Mouse (Mus musculus) cerebellum, postnatal 10 days (tissue): ENCODE results near the gene Gdi2.
A peak's percentile ranks its signal among the peaks of the same experiment; 100 is the strongest.
"Not testable (repeated sequence)": the region's sequence is repeated elsewhere in the genome, so short reads cannot be mapped to it uniquely, and the experiment has no call there.

Source experiments
- DNase-seq, 2 experiments: peaks; one replicate each; pipeline ENCODE4 v3.0.0; 2021; ENCODE audit warnings: mixed read lengths in 2 of 2

Gene Gdi2

DNA sequence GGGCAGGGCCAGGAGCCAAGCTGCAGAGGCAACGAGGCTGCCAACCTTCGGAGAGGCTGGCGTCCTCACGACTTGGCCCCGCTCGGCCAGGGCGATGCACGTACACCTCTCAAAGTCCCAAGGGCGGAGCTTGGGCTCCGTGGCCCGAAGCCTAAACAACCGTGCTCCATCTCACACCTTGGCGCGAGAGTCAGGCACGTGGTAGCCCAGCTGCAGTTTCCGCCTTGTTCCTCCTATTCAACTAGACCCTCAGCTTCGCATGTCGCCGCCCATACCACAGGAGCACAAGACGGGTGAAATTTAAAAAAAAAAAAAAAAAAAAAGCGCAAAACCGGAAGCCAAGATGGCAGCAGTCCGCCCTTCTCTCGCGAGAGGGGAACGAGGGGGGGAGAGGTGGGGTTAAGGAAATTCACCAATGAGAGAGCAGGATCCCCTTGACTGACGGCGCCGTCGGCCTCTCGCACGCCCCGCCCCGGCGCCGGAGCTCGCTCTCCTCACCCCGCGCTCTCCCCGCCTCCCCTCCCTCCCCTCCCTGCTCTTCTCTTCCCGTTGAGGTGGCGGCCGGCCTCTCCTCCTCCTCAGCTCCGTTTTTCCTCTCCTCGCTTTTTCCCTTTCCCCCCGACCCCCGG lies at the start of gene Gdi2:
Gene Gdi2 (plus strand): TSS at position 470 of the 629 bp plus-strand sequence.
- DNase-seq, result peak; percentile 98 to 99

DNA sequence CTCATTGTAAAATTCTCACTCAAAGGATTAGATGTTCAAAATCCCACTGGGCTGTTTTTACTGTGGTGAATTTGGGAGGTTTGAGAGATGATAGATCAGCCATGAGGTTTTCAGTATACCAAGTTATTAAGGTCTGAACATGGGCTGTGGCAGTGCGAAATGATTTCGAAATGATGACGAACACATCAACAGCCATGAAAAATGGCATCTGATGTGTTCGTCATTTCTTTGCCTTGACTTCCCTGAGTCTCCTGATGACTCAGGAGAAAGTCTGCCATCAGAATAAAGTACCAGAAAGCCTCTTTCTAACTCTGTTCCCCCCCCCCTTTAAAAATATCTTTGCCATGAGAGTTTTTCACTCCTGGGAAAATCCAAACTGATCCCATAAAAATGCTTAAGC lies 42.3 kb upstream of the Gdi2 start:
- DNase-seq, result no peak

DNA sequence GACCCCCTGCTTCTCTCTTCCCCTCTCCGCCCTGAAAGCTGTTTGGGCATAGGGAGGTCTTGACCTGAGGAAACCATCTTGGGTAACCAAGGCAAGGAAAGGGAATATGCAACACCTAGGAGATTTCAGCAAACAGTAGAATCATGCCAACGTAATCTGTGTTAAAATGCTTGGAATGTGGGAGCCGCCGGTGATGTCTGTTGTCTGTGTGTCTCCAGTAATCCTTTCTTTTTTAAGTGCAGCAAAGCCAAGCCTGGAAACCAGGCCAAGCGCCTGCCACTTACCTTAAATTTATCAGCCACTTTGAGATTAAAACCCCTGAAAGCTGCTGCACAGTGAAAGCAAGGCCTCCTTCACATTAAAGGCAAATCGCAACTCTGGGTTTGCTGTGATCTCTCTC lies 36.8 kb upstream of the Gdi2 start:
- DNase-seq, result not testable (repeated sequence)

DNA sequence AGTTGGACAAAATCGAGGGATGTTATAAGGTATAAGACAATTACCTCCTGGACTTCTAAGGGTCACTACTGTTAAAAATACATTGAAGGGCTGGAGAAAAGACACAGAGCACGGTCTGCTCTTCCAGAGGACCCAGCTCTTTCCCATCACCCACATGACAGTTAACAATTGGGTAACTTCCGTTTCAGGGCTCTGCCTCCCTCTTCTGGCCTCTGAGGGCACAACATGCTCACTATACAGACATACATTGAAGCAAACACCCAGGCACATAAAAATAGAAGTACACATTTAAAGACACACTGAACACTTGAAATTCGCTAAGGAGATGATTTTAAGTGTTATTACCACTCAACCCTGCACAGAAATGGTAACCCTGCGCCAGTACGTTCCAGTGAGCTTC lies 22.5 kb upstream of the Gdi2 start:
- peak; percentile 20 to 21 for DNase-seq

DNA sequence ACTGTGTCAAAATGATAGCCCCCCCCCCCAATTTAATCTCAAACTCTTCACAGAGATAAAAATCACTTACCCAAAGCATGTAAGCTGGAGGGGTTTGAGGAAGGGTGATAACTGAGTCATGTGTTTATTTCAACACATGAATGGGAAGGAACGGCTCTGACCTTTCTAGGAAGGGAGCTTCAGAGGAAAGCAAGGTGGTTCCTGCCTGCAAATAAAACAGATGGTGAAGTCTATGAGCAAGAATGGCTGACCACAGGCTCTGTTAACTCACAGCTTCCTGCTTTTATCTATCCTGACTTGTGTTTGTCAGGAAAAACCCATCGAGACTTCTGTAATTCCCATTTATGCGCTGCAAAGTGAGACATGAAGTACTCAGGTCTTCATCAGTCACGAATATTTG lies 18.5 kb upstream of the Gdi2 start:
- not testable (repeated sequence) for DNase-seq

DNA sequence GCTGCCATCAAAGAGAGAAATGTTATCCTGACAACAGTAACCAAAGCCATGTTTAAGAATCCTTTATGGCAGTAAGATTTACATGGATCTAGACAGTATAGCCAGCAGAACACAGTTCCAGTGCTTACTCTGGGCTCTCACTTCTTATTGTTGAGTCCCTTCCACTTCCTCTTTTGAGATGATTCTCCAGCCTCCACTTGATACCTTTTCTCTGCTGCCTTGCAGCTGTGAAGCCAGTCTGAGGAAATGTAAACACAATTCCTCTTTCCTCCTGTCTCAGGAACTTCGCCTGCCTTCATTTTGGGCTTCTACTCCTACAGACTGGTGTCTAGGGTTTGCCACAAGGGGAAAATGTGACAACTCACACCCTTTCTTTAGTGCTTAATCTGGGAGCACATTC lies 17.9 kb upstream of the Gdi2 start:
- not testable (repeated sequence) for DNase-seq

DNA sequence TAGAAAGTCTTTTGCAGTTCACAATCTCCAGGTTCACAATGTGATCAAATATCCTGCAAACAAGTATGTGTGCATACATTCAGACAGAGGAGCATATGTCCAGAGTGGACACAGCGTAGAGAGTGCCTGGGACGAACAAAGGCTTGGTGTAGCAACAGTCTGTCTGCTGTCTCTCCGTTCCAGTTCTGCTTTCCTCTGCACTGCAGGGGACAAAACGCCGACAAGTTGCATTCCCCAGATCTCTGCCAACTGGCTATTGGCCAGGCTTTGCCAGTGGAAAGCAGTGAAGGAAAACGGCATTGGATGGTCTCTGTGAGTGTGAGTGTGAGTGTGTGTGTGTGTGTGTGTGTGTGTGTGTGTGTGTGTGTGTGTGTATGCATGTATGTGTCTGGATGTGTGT lies 14.4 kb upstream of the Gdi2 start:
- DNase-seq, result peak; percentile 68 to 75

DNA sequence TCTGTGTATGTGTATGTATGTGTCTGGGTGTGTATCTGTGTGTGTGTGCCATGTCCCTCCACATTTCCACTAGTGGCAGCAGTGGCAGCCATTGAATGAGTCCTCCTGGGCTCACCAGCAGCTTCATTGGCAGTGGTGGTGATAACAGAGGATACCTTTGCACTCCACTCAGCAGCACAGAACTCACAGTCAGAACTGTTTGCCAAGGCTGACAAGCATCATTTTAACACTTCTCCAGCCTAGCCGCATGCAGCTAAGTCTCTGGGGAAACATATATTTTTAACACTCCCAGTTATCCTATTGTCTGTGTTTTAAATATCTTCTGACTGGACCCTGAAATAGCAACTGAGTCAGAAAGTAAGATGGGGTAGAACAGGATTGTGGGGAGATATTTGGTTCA lies 13.9 kb upstream of the Gdi2 start:
- no peak for DNase-seq

DNA sequence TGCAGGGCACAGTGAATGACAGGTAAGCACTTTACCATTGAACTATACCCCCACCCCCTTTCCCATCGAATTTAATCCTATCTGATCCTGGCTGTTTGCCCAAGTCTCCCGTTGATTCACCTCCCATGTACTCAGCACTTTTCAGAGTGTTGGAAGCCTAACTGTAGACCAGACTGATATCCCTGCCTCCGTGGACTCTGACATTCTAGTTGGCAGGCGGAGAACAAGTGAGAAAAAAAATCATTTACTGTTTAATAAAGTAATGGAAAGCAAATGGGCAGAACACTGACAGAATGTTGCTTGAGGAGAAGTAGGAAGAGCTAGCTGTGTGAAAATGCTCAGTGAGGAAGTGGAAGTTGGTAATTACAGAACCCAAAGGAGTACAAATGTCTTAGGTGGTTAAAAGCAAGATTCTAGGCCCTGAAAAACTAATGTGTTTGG lies 12.2 kb upstream of the Gdi2 start:
- DNase-seq, result peak; percentile 43 to 62

DNA sequence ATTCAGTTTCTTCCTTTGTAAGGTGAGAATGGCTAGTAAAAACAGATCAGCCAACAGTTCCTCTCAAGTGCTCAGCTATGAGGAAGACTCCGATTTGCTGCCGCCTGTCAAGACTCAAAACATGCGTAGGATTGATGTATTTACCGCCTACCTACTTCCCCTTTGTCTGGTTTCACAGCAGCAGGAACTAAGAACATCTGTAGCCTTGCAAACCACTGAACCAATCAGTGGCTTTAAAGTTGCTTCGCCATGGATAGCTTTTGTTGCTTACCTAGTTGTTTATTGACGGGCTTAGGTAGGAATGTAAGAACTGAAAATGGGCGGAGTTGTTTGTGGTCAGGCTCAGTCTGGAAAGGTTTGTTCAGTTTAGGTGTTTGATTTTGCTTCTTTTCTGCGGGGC lies 11.5 kb upstream of the Gdi2 start:
- no peak for DNase-seq

DNA sequence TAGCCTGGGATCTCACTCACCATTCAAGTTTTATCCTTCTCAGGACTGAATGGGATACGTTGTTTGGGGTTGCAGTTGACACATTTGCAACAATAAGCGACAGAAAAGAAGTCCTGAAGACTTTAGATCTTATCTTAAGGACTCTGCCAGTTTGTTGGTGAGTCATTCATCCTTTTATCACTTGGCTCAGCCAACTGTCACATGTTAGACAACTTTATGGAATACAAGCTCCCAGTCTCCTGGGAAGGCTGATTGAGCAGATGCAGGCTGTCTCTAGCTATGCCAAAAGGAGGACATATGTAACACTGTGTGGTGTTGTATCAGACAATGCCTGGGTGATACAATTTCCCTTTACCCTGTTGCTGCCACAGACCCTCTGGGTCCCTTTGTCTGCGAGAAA lies 7.4 kb upstream of the Gdi2 start:
- no peak for DNase-seq

DNA sequence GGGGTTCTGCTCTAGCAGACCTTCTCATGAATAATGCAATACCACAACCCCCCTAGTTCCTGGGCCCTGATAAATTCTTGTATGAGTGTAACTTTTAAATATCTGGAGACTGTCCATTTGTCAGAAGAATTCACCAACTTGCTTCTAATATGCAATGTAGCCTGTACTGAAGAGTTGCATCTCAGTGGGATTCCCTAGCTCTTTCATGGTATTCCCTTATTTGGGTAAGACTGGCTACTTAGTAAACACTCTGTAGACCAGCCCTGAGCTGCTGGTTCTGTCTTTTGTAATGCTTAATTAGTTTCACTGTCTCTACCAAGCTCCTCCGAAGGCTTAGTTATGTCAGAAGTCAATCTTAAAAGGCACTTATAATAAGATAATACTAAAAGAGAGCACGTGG lies 6.7 kb upstream of the Gdi2 start:
- not testable (repeated sequence) for DNase-seq

DNA sequence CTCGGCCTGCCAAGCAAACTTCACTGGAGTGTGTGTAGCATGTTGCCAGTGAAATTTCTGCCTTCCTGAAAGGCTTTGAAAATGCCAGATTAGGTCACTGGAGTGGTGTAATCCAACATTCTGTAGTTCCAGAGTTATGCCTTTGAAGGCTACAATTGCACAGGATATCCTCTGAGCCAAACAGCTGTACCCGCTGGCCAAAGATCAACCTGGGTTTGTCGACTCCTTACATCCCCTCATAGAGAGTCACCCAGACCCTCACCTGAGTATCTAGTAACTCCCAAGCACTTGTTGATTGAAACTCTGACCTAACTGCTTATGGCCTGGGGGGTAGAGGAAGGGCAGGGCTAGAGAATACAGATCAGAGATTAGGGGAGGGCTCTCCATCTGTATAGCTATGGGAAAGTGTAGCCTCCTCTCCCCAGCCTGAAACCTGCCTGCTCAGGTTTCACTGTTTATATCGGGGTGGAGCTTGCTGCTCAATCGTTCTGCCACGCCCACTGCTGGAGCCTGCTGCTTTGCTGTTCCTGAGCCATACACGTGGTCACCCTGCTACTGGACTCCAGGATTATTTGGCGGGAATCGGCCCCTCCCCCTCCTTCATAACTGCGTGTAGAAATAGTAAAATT lies 6.1 kb upstream of the Gdi2 start:
- DNase-seq, result no peak

DNA sequence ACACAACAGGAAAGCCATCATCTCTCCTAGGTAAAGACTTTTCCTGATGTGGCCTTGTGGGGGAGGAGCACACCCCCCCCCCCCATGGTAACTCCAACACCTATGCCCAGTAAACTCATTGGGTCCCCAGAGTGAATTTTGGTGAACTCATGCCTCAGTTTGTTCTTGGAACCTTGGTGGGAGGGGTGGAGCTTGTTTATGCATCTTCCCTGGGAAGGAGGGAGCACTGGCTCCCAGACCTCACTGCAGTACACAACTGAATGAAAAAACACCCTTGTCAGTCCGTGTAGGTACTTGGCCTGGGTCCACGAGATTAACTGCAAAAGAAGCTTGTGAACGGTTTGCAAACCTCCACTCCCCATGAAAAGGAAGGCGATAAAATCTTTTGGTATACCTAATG lies 5.4 kb upstream of the Gdi2 start:
- no peak for DNase-seq

DNA sequence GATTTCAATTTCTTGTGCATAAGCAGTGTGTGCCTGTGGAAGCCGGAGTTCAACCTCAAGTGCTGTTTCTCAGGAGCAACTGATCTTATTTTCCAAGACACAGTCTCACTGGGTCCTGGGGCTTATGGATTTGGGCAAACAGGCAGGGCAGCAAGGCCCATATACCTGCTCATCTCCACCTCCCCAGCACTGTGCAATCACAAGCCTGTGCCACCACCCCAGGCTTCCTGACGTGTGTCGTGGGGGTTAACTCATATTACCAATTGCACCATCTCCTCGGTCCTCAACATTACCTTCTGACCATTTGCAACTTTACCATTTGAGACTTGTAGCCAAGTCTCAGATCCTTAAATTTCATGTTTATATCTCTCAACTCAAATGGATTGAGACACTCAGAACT lies 3.7 kb upstream of the Gdi2 start:
- DNase-seq, result no peak

DNA sequence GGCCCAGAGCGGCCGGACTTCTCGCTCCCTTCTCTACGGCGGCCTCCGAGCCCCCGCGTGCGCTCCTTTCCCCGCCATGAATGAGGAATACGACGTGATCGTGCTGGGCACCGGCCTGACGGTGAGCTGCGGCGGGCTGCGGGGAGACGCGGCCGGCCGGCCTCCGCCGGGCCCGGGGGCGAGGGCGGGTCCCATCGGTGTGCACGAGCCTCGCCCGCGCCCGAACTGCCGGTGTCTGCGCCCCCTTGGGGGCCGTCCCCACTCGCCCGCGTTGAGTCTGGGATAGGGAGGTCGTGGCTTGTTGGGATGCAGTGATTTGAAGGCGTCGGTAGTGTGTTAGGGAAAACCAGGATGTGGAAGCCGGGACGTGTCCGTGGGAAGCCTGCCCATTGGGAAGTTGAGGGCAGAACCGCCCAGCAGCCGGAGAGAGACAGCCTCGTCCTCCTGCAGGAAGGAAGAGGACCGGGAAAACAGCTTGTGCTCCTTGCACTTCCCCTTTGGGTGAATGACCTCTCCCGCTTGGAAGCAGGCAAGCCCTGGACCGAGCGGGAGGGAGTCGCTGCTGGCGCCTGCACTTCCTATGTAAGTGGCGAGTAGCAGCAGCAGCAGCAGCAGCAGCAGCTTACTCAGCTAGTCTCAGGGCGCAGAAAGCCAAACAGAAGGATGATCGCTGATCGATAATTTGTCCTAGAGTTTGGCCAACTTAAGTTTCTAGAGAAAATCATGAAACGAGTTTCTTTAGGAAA lies 533 bp downstream of the Gdi2 start:
- DNase-seq, result peak; percentile 78 to 86

DNA sequence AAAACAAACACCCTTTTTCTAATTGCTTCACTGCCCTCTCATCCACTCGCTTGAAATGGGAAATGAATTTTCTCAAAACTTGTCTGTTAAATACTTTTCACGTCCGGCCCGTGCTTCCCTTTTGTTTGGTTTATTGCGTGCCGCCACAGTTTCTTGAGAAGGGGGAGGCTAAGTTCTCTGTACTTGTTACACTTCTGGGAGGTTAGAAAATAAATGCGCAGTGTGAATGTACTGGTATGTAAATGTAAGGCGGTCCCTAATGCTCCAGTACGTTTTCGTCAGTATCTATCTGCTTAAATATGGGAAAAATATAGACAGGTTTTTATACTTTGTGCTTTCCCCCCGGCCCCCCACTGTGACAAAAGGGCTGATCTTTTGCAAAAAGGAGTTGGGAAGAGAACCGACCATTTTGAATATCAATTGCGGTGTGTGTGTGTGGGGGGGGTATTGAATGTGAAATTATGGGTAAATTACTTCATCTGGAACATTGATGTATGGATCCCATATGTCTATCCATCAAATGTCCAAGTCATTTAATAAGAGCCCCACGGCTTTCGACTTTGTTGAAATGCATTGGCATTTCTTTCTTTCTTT lies 1.2 kb downstream of the Gdi2 start:
- DNase-seq, result peak; percentile 53 to 54

DNA sequence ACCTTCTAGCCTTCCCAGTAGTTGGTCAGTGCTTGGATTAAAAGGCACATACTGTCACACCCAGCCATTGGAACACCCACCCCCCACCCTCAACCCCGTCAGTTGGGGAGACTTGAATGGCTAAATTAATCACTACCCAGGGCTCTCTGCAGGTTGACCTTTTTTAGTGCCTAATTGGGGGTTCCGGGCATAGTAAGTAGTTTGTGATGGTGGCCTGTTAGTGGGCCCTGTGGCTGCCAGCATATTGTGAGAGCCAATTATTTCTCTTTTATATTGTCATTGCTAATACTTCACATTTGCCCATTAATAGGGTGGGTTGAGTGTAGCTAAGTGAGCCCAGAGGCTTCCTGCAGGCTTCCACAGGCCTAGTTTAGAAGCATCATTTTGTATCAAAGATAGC lies 2.3 kb downstream of the Gdi2 start:
- no peak for DNase-seq

DNA sequence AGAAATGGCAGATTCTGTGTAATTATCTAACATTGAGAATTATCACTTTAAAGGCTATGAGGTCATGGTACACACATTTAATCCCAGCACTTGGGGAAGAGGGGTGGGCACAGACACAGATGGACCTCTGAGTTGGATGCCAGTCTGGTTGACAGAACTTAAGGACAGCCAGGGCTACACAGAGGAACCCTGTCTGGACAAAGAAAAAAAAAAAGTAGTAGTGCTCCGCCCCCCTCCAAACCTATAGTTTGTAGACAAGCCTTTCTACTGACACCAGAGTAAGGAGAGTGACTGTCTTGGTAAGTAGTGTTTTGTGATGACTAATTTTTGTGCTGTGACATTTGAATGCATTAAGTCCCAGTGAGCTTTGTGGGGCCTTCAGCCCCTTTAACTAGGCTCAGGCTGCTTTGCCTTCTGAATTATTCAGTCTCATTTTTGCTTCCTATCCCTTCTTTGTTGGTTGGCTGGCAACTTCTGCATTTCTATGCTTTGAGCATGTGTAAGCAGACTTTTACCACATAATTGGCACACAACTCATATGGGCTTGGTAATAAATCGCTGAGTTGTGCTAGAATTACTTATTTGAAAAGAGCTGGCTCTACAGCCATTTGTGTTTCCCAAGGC lies 3.4 kb downstream of the Gdi2 start:
- DNase-seq, result no peak

DNA sequence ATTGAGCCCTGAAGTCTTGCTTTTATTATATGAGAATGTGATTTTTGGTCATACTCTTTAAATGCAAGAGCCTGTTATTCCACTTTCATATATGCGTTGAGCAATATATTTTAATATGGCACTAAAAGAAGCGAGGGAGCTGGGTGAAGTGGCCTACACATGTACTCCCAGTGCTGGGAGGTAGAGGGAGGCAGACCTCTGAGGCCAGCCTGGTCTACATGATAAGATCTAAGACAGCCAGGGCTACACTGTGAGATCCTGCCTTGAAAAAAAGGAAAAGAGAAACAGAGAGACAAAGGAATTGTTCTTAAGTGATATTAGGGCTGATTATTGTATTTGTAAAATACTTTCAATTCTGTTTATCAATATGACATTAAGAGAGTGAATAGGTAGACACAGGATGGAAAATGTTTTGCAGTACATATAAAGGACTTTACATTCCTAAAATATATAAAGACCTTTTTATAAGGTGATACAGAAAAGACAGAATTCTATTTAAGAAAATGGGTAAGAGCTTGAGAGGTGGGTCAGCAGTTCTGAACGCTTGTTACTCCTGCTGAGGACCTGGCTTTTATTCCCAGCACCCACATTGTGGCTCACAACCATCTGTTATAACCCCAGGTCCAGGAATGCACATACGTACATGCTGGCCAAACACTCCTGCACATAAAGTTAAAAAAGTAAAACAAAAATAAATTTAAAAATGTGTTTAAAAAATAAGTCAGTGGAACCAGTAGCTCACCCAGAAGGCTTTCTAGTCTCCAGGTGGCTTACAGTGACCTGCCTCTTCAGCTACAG lies 6.4 kb downstream of the Gdi2 start:
- peak in 1 of 2 experiments; percentile 20 for DNase-seq

DNA sequence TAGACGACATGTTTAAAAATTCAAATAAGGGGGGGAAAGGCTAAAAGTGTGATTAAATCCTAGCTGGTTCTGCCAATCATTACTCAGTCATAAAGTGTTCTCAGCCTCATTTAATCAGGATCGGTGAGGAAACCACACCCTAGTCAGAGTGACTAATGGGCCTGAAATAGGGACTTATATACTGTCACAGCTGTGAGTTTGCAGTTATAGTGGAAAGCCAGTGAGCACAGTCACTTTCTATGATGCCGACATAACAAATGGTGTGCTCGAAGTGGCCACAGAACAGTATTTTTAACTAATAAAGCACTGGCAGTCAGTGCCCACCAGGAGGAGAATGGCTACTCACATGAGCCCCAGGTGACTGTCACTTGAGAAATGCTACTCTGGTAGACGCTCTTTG lies 7.1 kb downstream of the Gdi2 start:
- DNase-seq, result no peak

DNA sequence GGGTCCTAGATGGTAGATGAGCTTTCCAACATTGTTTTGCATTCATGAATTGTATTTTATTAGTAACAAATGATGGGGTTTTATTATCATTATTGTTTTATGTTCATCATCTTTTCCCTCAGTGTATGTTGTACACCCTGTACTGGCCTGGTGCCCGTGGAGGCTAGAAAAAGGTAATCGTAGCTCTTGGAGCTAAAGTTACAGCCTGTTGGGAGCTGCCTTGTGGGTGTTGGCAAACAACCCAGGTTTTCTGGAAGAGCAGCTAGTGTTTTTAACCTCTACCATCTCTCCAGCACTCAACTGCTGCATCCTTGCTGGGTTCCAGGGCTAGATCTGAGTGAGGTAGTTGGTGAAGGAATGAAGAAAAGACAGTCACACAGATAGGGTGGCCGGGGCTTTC lies 9.5 kb downstream of the Gdi2 start:
- DNase-seq, result peak; percentile 26 to 46
